Mouse (Mus musculus): ENCODE results near the gene Hipk4. TPM values are rescaled to one million over a fixed set of nuclear protein-coding genes. Genes with fewer than 3 reads are reported as not detected.

The Hipk4 gene
- total RNA-seq (2021): not detected
- long read RNA-seq, experiment 1, partial matches to known transcripts: 0 of 1 reads
- long read RNA-seq, experiment 1, other reads (novel, unspliced or antisense): 0 of 1 reads
- long read RNA-seq, experiment 2: 0 reads

DNA sequence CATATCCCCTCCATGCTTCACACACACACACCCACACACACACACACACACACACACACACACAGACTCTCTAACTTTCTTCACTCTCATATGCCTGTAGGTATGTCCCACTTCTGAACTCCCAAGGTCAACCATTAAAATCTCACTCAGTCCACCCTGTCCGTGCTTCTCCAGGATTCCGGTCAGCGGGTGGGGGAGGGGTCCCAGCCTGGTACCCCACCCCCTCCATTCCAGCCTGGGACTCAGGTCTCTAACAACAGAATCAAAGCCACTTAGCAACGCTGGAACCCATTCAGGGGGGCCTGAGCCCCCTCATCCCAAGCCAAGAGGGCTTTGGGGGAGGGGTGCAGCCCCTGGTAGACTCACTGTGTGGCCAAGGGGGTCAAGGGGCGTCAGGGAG is at the start of gene Hipk4:
TSS of gene Hipk4 (plus strand) at position 301 of the 400 bp plus-strand sequence.
- DNase-seq (ENCODE audit: low spot score): no peak

GRCm38 (mm10) chr7:27473835-27474489 is 49.1 kb upstream of the Hipk4 start:
- DNase-seq (ENCODE audit: low spot score): no peak

- peak; percentile 99 for DNase-seq (ENCODE audit: low spot score)
Observed at GRCm38 (mm10) chr7:27474490-27474954, 48.5 kb upstream of the Hipk4 start.

- no peak for DNase-seq (ENCODE audit: low spot score)
Observed at GRCm38 (mm10) chr7:27475596-27475995, 47.5 kb upstream of the Hipk4 start.

DNA sequence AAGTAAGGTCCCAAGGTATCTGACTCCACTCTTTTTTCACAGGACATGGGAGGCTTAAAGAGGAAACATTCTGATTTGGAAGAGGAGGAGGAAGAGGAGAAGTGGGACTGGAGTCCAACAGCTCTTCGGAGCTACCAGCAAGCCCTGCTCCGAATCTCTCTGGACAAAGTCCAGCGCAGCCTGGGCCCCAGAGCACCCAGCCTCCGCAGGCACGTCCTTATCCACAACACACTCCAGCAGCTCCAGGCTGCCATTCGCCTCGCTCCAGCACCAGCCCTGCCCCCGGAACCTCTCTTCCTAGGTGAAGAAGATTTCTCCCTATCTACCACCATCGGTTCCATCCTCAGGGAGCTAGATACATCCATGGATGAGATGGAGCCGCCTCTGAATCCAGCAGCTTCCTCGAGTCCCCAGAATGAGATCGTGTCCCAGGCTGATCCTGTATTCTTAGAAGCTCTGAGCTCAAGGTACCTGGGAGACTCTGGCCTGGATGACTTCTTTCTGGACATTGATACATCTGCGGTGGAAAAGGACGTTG is 46.9 kb upstream of the Hipk4 start:
- DNase-seq (ENCODE audit: low spot score): no peak

GRCm38 (mm10) chr7:27478561-27478960 is 44.5 kb upstream of the Hipk4 start:
- DNase-seq (ENCODE audit: low spot score): no peak

DNA sequence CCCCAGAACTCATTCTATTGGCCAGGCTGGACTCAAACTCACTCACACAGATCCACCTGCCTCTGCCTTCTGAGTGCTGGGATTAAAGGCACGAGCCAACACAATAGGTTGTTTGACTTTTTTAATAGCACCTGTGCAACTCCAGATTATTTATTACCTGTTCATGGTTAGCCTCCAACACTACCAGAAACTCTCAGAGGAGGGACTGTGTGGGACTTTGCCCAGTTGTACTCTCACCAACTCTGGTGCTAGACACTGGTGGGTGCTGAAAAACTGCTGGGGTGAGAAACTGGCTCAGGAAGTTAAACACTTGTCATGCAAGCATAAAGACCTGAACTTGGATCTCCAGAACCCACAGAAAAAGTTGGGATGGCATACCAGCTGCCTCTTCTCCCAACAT is 43.3 kb upstream of the Hipk4 start:
- DNase-seq (ENCODE audit: low spot score): no peak

DNA sequence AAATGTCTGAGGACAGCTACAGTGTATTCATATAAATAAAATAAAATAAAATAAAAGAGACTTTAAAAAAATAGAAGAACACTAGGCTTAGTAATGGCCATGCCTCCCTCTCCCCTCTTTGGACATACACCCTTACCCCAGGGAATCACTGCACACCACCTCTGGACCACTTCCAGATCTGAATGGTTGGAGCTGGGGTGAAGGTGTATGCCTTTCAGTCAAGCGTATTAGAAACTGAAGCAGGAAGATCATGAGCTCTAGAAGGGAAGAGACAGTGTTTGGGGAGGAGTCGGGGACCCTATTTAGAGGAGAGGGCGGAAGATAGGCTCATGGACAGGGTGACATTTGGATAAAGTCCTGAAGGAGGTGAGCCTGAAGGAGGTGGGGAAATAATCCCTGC is 42.6 kb upstream of the Hipk4 start:
- no peak for DNase-seq (ENCODE audit: low spot score)

DNA sequence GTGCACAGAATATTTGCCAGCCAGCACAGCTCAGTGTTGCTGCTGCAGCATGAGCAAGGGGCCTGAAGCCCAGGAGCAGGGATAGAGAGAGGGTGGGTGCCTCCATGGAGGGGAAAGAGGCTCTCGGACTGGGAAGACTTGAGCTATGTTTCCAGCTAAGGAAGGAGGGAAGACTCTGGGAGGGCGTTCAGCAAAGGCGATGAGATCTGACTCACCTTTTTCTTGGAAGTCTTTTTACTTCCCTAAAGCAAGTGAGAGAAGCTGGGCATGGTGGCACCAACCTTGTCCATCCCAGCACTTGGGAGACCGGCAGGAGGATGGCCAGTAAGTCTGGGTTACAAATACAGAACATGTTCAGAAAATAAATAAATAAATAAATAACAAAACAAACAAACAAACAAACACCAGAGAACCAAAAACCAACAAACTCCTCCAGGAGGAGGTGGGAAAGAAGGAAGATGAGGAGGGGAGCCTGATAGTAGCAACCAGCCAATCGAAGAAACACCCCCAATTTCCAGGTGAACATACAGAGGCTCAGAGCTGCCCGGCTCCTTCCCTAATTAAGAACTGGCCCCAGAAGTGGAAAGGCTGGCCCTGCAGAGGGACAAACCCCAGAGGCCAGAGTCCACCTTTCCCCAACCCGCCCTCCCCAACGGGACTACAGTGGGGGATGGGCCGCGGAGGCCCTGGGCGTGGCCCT is 42.0 kb upstream of the Hipk4 start:
- DNase-seq (ENCODE audit: low spot score): no peak

DNA sequence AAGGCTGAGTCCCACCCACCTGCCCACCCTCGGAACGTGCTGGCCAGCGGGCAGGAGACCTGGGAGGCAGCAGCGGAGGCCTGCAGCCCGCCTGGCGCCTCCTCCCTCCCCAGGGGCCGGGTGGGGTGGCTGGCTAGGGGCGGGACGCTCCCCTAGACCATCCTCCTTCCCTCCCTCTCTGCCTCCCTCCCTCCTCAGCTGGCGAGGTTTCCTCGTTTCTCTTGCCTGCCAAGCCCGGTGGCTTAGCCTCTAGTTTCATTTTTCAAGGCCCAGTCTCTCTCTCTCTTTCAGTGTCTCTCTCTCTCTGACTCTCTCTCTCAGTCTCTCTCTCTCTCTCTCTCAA is 41.5 kb upstream of the Hipk4 start:
- peak; percentile 95 for DNase-seq (ENCODE audit: low spot score)

DNA sequence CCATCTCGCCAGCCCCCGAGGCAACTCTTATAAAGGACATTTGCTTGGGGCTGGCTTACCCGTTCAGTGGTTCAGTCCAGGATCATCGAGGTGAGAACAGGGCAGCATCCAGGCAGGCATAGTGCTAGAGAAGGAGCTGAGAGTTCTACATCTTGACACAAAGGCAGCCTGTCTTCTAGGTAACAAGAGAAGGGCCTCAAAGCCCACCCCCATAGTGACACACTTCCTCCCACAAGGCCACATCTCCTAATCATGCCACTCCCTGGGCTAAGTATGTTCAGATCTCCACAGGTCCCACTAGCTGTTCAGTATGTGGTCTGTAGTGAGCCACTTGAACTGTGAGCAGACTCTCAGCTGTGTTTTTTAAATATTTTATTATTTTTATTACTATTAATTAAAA is 39.2 kb upstream of the Hipk4 start:
- DNase-seq (ENCODE audit: low spot score): no peak

DNA sequence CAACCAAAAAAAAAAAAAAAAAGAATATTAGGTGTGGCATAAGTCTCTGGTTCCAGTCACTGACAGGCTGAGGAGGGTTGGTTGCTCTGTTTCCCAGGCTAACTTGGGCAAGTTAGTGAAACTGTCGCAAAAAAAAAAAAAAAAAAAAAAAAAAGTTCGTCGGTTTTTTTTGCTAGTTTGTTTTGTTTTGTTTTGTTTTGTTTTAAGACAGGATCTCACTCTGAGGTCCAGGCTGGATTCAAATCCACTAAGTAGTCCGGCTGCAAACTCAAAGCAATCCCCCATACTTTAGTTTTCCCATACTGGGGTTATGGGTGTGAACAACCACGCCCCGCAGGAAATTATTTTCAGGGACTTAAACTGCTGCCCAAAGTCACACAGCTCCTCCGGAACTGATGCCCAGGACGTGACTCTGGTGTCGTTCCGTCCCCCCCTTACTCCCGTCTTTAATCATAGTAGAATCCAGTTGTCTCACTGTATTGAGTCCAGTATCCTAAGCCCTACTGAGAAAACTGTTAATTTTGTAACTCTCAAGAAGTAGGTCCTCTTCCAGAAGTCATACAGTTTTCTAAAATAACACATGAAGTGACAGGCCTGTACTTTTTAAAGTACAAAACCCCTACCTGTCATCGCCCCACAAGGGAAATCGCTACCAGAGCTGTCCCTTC is 36.8 kb upstream of the Hipk4 start:
- no peak for DNase-seq (ENCODE audit: low spot score)

- peak; percentile 100 for DNase-seq (ENCODE audit: low spot score)
Observed at GRCm38 (mm10) chr7:27486770-27487697, 36.0 kb upstream of the Hipk4 start, which contains the start of gene Sertad1. Gene Sertad1 (plus strand): TSS chr7:27486910.

DNA sequence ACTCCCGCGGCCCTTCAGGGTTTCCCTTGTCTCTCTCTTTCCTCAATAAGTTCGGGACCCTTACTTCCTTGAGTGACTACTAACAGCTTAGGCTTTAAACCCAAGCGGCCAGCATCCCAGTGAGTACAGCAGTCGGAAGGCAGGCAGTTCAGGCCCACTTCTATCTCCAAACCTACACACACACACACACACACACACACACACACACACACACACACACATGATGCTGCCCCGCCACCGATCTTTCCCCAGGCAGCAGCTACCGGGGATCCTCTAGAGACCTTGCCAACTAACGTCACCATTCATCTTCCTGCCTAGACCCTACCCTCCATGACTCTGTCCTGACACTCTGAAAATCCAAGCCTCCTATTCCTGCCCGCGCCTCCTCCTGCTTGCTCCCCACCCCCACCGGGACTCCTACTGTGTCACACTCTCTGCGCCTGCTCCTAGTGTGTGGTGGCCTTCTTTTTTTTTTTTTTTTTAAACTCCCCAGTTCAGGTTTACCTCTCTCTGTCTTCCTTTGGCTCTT is 35.3 kb upstream of the Hipk4 start:
- peak; percentile 56 for DNase-seq (ENCODE audit: low spot score)

- DNase-seq (ENCODE audit: low spot score): no peak
Observed at GRCm38 (mm10) chr7:27489270-27489869, 33.7 kb upstream of the Hipk4 start.

DNA sequence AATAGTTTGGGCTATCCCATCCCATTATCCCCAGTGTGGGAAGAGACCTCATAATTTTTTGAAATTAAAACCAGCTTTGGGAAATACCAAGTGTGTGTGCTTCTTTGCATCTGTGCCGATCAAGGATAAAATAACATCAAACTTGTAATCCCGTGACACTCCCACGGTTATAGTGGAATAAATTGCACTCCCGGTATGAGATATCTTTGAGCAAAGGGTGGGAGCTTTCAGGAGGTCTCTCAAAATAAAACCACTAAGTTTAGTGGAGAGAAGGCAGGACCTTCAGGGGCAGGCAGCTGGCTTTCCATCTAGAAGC is 32.9 kb upstream of the Hipk4 start:
- DNase-seq (ENCODE audit: low spot score): no peak

DNA sequence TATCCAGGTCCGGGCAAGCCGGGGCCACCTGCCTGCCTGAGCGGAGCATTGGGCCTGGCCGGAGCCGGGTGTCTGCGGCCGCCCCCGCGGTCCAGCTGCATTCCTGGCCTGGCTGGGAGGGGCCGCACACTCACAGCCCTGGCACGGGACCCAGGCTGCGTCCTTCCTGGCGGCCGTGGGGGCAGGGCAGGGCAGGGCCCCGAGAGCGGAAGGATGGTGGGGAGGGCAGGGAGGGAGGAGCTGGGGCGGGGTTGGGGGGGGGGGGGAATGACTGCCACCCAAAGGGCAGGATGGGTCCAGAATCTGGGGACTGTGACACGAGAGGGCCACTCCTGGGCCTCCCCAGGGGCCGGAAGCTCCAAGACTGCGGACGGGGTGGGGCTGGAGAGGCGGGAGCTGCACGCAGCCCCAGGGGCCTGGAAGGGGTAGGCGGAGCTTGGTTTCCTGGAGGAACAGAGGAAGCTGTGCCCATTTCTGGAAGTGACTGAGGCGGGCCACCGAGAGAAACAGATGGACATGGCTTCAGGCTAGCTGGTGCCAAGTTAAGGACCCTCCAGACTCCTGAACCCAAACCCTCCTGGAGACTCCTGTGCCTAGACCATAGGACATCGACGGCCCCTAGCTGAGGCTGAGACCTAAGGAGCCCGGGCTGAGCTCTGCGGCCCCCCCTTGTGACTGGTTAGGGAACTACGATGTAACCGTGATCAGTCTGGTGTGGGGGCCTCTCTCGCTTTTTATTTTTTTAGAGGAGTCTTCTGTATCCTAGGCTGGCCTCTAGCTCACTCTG is 32.3 kb upstream of the Hipk4 start:
- DNase-seq (ENCODE audit: low spot score): peak; percentile 94

GRCm38 (mm10) chr7:27491856-27492255 is 31.2 kb upstream of the Hipk4 start:
- DNase-seq (ENCODE audit: low spot score): no peak

- no peak for DNase-seq (ENCODE audit: low spot score)
Observed at GRCm38 (mm10) chr7:27493022-27493421, 30.0 kb upstream of the Hipk4 start.

- DNase-seq (ENCODE audit: low spot score): no peak
Observed at GRCm38 (mm10) chr7:27493450-27493849, 29.6 kb upstream of the Hipk4 start.
